Mouse (Mus musculus) neural tube, embryonic 11.5 days (tissue): ENCODE measurements around the gene Sdk2. TPM values are rescaled to one million over a fixed set of nuclear protein-coding genes. Genes with fewer than 3 reads are reported as not detected.

Source experiments
- ATAC-seq: fragments of 200-750 bp; cut with Nextera tagmentation; 2 replicates; pipeline ENCODE4 v1.8.0; 2017; ENCODE audit warnings: moderate number of reproducible peaks, mild to moderate bottlenecking, moderate TSS enrichment, moderate library complexity; ENCODE audit not compliant: insufficient read depth, low FRiP score, low TSS enrichment
- DNase-seq: peaks from one replicate; pipeline ENCODE4 v3.0.0-alpha.2; 2015; ENCODE audit warnings: low spot score
- H3K27ac ChIP-seq: fragments of 300-500 bp; sonication (generic); 2 replicates; pipeline ENCODE4 v1.5.1; 2014; ENCODE audit warnings: low read depth, mild to moderate bottlenecking, low read length
- H3K27me3 ChIP-seq: fragments of 300-500 bp; sonication (generic); 2 replicates; pipeline ENCODE4 v1.6.1; 2014; ENCODE audit warnings: mild to moderate bottlenecking, low read length, mixed read lengths; ENCODE audit not compliant: control insufficient read depth, insufficient read depth
- H3K36me3 ChIP-seq: fragments of 300-500 bp; sonication (generic); 2 replicates; pipeline ENCODE4 v1.6.1; 2014; ENCODE audit warnings: mild to moderate bottlenecking, low read length, moderate library complexity, mixed read lengths; ENCODE audit not compliant: control insufficient read depth, insufficient read depth
- H3K4me1 ChIP-seq: fragments of 300-500 bp; sonication (generic); 2 replicates; pipeline ENCODE4 v1.6.1; 2014; ENCODE audit warnings: low read length, mixed read lengths; ENCODE audit not compliant: control insufficient read depth, insufficient read depth
- H3K4me2 ChIP-seq: fragments of 300-500 bp; sonication (generic); 2 replicates; pipeline ENCODE4 v1.6.1; 2014; ENCODE audit warnings: low read depth, mild to moderate bottlenecking, moderate library complexity
- H3K4me3 ChIP-seq: fragments of 300-500 bp; sonication (generic); 2 replicates; pipeline ENCODE4 v1.5.1; 2014; ENCODE audit warnings: low read depth, low read length
- H3K9ac ChIP-seq: fragments of 300-500 bp; sonication (generic); 2 replicates; pipeline ENCODE4 v1.6.1; 2014; ENCODE audit warnings: mild to moderate bottlenecking, low read length
- H3K9me3 ChIP-seq: fragments of 300-500 bp; sonication (generic); 2 replicates; pipeline ENCODE4 v1.6.1; 2016; ENCODE audit warnings: low read length; ENCODE audit not compliant: control insufficient read depth
- WGBS: fragments of 180-500 bp; shearing (Covaris S2); extraction: QIAGEN DNeasy Blood & Tissue Kit; methylation state at CpG from one replicate; pipeline ENCODE4 v1.1.7; 2014; 5-methylcytosine and 5-hydroxymethylcytosine counted together
- polyA plus RNA-seq: library from polyadenylated mRNA; unstranded; fragments of >200 nt; fragmentation: Nextera tagmentation; extraction: Ambion mirVana; gene quantifications from 2 replicates; pipeline ENCODE4 v1.2.1, GENCODE M21; 2014

Gene Sdk2
- polyA plus RNA-seq, 1 experiment from 2014 or later: 4.2 TPM

DNA sequence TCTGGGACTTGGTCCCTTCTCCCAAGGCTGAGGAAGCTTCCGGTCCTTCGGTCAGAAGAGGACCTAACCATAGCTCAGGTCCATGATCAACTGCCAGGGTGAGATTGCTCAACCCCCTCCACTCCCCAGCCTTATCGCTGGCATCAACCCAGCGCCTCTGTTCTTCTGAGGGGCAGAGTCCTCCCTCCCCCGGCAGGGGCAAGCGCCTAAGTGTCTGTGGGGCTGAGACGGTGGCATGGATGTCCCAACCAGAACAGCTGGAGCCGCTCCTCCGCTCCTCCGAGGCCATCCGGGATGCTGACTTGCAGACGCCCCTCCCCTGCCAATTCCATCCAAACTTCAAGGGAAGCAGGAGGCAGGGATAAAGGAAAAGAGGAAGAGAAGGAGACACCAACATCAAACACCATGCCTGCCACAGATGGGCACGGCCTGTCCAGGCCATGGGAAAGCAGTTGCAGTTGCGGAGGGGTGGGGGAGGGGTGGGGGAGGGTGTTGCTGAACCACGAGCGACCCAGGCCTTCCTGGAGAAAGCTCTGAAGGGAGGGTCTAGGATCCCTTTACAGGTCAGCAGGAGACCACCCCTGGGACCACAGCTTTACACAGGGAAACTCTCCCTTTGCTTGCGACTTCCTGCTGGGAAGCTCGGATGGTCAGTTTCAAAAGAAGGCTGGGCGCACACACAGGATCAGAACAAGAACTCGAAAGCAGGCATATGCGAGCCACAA is 317.9 kb downstream of the Sdk2 start:
- WGBS: 6% methylated on average over 21 of the region's 21 CpGs
- H3K9me3 ChIP-seq: no peaks in the 10 kb centered on the region
- H3K4me1 ChIP-seq: peaks cover 25% of the 10 kb centered on the region
- no peaks in the 10 kb centered on the region for H3K27me3 ChIP-seq
- H3K4me2 ChIP-seq: peak overlapping the region; percentile 74
- H3K27ac ChIP-seq: peak overlapping the region; percentile 94
- H3K4me3 ChIP-seq: peak overlapping the region; percentile 95
- peaks cover 6% of the 10 kb centered on the region; the same call in 1 of the 2 replicates for H3K36me3 ChIP-seq
- peak overlapping the region; percentile 95 for H3K9ac ChIP-seq
- DNase-seq (peak; percentile 49), ATAC-seq (no peak)

DNA sequence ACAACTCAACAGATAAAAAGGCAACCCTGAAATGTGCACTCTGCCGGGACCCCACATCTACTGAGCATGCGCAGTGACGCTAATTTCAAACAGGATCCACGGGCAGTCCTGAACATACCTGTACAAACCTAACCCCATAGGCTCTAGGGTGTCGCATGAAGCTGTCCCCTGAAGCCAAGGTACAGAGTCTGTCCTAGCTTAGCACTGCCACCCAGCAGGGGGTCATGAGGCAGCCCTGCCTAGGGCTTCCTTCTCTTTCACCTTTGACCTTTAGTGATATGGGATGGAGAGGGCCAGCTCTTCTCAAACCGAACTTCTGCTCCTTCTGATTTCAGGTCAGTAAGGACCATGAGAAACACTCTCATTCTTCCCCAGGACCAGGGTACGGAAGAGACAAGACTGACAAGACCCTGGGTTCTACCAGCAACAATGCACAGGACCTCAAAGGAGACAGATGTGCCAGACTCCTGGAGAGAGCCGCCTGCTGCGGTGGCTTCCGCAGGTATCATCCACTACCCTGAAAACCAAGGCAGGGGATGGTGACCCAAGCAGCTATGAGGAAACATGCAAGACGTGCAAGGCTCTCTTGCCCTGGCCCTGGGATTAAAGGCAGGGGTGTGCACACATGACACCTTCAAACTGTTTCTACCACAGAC is 319.0 kb downstream of the Sdk2 start:
- DNase-seq (no peak), ATAC-seq (no peak)
- WGBS: 83% methylated on average over 11 of the region's 11 CpGs
- Histone ChIP-seq H3K36me3 (peaks cover 14% of the 10 kb centered on the region), H3K9ac (peak overlapping the region; percentile 95; the same call in 1 of the 2 replicates), H3K4me3 (peak overlapping the region; percentile 95; the same call in 1 of the 2 replicates), H3K4me1 (peaks cover 25% of the 10 kb centered on the region), H3K4me2 (peak overlapping the region; percentile 74), H3K9me3 (no peaks in the 10 kb centered on the region), H3K27ac (no peak overlapping the region), H3K27me3 (no peaks in the 10 kb centered on the region)

DNA sequence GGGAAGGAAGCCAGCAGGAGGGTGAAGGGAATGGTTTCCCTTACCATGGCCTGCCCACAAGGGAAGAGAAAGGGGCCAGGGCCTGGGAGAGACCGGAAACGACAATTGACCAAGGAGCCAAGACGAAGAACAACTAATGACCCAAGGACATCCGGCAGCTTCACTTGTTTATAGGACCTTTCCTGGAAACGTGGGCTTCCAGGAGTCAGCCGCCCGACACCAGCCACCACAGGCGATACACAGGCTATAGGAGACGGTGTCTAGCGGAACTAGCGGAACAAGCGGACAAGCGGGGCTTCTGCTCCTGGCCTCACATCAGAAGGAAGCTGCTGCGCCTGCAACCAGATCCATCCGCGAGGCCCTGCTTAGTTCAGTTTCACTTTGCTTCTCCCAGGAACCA is 319.8 kb downstream of the Sdk2 start:
- Histone ChIP-seq H3K27ac (no peak overlapping the region), H3K4me2 (no peak overlapping the region), H3K4me3 (no peak overlapping the region), H3K9ac (peak overlapping the region; percentile 35), H3K4me1 (peaks cover 25% of the 10 kb centered on the region), H3K9me3 (no peaks in the 10 kb centered on the region), H3K36me3 (peaks cover 19% of the 10 kb centered on the region), H3K27me3 (no peaks in the 10 kb centered on the region)
- no peak for ATAC-seq
- DNase-seq: peak; percentile 62
- 76% methylated on average over 16 of the region's 16 CpGs for WGBS

DNA sequence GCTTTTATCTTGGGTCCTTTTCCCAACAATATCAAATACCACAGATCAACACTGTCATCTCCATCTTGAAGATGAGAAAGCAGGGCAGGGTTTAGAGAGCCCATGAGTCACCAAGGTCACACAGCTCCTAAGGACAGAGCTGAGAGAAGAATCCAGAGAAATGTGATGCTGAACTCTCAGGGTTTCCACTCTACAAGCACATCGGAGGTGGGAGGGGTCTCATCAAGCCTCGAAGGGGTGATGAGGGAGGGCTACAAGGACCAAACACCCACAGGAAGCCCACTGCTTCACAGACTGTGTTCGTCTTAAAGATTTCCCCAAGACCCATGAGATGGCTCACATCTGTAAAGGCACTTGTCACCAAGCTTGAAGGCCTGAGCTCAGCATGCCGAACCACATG is 320.9 kb downstream of the Sdk2 start:
- Histone ChIP-seq H3K4me1 (peaks cover 25% of the 10 kb centered on the region), H3K27ac (no peak overlapping the region), H3K4me2 (no peak overlapping the region), H3K4me3 (no peak overlapping the region), H3K9me3 (no peaks in the 10 kb centered on the region), H3K9ac (no peak overlapping the region), H3K27me3 (no peaks in the 10 kb centered on the region), H3K36me3 (peaks cover 19% of the 10 kb centered on the region)
- ATAC-seq (no peak), DNase-seq (no peak)
- 83% methylated on average over 4 of the region's 4 CpGs for WGBS

DNA sequence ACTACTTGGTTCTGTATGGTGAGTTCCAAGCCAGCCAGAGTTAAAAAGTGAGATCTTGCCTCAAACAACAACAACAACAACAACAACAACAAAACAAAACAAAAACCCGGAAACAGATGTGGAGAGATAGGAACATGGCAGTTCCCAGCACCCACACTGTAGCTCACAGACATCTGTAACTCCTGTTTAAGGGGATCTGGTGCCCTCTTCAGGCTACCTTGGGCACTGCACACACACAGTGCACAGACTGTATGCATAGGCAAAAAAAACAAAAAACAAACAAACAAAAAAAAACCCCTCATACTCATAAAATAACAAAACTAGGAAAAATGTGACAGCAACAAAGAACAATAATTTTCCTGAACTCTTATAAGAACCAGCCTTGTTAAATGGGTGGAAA is 323.8 kb downstream of the Sdk2 start:
- ATAC-seq (no peak), DNase-seq (no peak)
- H3K4me3 ChIP-seq: no peak overlapping the region
- 100% methylated on average over 1 of the region's 1 CpGs for whole genome bisulfite sequencing
- no peak overlapping the region for H3K4me2 ChIP-seq
- H3K9me3 ChIP-seq: no peaks in the 10 kb centered on the region
- no peaks in the 10 kb centered on the region for H3K27me3 ChIP-seq
- H3K9ac ChIP-seq: no peak overlapping the region
- peaks cover 14% of the 10 kb centered on the region for H3K4me1 ChIP-seq
- H3K36me3 ChIP-seq: peaks cover 17% of the 10 kb centered on the region
- H3K27ac ChIP-seq: no peak overlapping the region

DNA sequence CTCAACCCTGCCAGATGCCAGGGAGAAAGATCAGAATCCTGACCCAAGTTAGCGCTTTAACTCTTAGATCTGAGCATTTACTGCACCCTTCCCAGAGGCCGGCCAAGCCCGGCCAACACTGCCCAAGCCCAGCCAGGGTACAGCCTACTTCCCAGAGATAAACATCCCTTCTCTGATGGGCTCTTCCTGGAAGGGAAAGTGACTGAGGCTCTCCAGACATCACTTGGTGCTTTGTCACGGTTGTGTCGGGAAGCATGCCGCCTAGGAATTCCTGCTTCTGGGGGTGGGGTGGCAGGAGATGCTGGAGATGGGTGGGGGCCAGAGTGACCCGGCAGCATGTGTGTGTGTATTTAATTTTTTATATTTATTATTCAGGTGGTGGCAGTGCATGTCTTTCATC is 326.7 kb downstream of the Sdk2 start:
- no peak overlapping the region for H3K4me2 ChIP-seq
- no peak overlapping the region for H3K4me3 ChIP-seq
- H3K4me1 ChIP-seq: peaks cover 7% of the 10 kb centered on the region
- H3K27me3 ChIP-seq: no peaks in the 10 kb centered on the region
- H3K9me3 ChIP-seq: no peaks in the 10 kb centered on the region
- H3K36me3 ChIP-seq: peaks cover 13% of the 10 kb centered on the region; the same call in 1 of the 2 replicates
- 85% methylated on average over 7 of the region's 7 CpGs for WGBS
- ATAC-seq: no peak
- DNase-seq: no peak
- no peak overlapping the region for H3K9ac ChIP-seq
- H3K27ac ChIP-seq: no peak overlapping the region

DNA sequence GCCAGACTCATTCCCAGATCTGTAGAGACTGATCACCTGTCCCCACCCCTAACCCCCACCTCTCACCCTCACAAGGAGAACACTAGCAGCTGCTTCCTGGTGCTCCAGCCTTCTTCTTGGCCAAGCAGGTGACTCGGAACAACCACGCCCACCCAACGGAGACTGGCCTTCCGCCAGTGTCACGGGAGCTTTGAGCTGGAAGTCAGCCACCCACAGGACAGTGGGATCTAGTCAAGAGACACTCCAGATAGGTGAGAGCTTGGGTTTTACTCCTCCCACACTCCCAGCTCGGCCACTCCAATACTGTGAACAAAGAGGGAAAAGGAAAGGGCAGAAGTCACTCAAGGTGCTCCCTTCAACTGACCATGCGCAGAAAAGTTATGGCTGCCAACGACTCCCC is 327.6 kb downstream of the Sdk2 start:
- 94% methylated on average over 8 of the region's 8 CpGs for WGBS
- H3K9ac ChIP-seq: no peak overlapping the region

DNA sequence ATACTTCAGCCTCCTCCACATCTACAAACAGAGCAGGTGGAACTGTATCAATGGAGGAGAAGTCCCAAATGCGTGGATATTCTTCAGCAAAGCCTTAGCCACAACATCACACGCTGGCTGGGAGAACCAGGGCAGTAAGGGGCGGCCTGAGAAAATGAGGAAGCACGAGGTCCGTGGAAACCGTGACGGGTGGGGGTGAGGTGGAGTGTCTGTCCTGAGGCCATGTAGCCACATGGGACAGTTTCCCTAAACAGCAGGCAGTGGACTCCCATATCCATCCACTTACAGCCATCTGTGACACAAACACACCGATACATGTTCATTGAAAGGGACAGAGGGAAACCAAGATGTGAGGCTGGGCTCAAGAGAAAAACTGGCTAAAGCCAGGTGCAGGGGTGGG is 328.9 kb downstream of the Sdk2 start:
- no peak overlapping the region for H3K27ac ChIP-seq
- ATAC-seq (no peak), DNase-seq (no peak)
- 90% methylated on average over 8 of the region's 8 CpGs for WGBS
- no peak overlapping the region for H3K4me2 ChIP-seq
- peaks cover 24% of the 10 kb centered on the region for H3K4me1 ChIP-seq
- no peak overlapping the region for H3K9ac ChIP-seq
- H3K9me3 ChIP-seq: no peaks in the 10 kb centered on the region
- no peak overlapping the region for H3K4me3 ChIP-seq
- H3K36me3 ChIP-seq: peaks cover 5% of the 10 kb centered on the region; the same call in 1 of the 2 replicates
- H3K27me3 ChIP-seq: no peaks in the 10 kb centered on the region

More for the DNA sequence above, 327.6 kb downstream of the Sdk2 start:
- Histone ChIP-seq H3K36me3 (peaks cover 13% of the 10 kb centered on the region; the same call in 1 of the 2 replicates), H3K4me2 (no peak overlapping the region), H3K27ac (no peak overlapping the region), H3K4me1 (peaks cover 16% of the 10 kb centered on the region), H3K9me3 (no peaks in the 10 kb centered on the region), H3K4me3 (no peak overlapping the region), H3K27me3 (no peaks in the 10 kb centered on the region)
- DNase-seq (no peak), ATAC-seq (no peak)

DNA sequence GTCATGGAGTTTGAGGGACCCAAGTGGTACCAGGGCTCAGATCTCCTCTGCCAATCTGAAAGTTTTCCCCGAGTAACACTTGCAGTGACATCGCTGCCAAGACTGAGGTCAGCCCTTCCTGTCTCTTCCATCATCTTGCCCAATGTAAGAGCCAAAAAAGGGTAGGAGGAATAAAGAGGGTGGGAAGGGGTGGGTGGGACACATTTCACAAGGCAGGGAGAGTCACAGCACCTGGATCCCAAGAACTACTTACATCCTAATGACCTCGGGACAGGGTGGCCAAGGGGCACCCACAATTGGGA is 329.3 kb downstream of the Sdk2 start:
- Histone ChIP-seq H3K4me1 (peaks cover 24% of the 10 kb centered on the region), H3K27me3 (no peaks in the 10 kb centered on the region), H3K27ac (no peak overlapping the region), H3K36me3 (peaks cover 3% of the 10 kb centered on the region; the same call in 1 of the 2 replicates), H3K4me2 (no peak overlapping the region), H3K4me3 (no peak overlapping the region), H3K9ac (no peak overlapping the region), H3K9me3 (no peaks in the 10 kb centered on the region)
- ATAC-seq (no peak), DNase-seq (no peak)
- WGBS: 87% methylated on average over 3 of the region's 3 CpGs
